28 mouse cellular contexts compared by ENCODE assay signal in the genomic region with DNA sequence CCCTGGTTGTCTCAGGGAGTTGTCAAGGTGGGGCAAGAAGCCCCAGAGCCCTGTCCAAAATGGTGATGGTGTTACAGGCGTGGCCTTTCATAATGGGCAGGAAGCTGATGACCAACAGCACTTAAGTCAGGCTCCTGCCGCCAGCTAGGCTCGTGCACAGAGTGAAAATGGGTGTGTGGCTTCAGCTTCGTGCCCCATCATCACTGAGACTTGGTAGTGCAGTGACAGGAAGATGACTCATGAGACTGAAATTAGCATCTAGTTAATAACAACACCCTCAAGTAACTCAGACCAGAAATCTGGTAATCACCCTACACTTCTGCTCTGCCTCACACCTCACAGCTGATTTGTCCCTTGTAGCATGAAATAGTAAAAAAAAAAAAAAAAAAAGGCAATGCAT. TPM values are rescaled to one million over a fixed set of nuclear protein-coding genes. Genes with fewer than 3 reads are reported as not detected.
DNase-seq lines count a peak whose midpoint lies in the region; ATAC-seq and TF ChIP-seq lines count a peak whose summit lies in the region.
"Had no signal": no experiment of that assay in that cellular context is flagged by ENCODE, and none has a peak within 500 bp of the region (broad histone marks: within the 10 kb centered on the region; RNA-seq: fewer than 3 reads in every experiment).

No protein-coding gene starts in this region.

- DNase-seq in lung, postnatal 0 days (ENCODE audit: low spot score), result peak; percentile 17
- DNase-seq in lung, adult 2 months, result no peak
- DNase-seq in ES-E14 (ENCODE audit: low read depth, low spot score), result no peak
- peak; percentile 4 for DNase-seq in induced T-regulatory cell, adult 2 months (ENCODE audit: low read depth)
- peak; percentile 57 to 78 for DNase-seq in natural killer cell, adult 2 months (ENCODE audit: low spot score in 2 of 2)
- no peak for DNase-seq in layer of hippocampus, postnatal 25 days (ENCODE audit: extremely low spot score in 1 of 2, low spot score in 1 of 2)
- DNase-seq in spleen, adult 18-20 months, result no peak
- DNase-seq in left cerebral cortex, postnatal 10 days (ENCODE audit: extremely low spot score in 1 of 2, low spot score in 2 of 2), result no peak
- DNase-seq: adrenal gland, adult 8-10 months; cerebellum, adult 2 months; cerebellum, postnatal 25 days; gastrocnemius, postnatal 25 days; heart, postnatal 36 days; kidney, adult 9 months; kidney, postnatal 14 days; liver, postnatal 0 days; lung, postnatal 14 days; thymus, postnatal 14 days had no signal

- no peak for TF ChIP-seq CTCF in lung, postnatal 0 days (IDR thresholded peaks at IDR 0.05)
- no peak for TF ChIP-seq CTCF in lung, adult 2 months (IDR thresholded peaks at IDR 0.05; ENCODE audit: insufficient read depth, low read length)

- no peaks in the 10 kb centered on the region for H3K4me1 ChIP-seq in lung, postnatal 0 days (ENCODE audit: insufficient read depth, low read depth, low read length)
- no peaks in the 10 kb centered on the region for H3K4me1 ChIP-seq in lung, adult 2 months (ENCODE audit: control insufficient read depth, insufficient read depth, low read length)
- no peaks in the 10 kb centered on the region for H3K4me1 ChIP-seq in ES-E14 (ENCODE audit: control insufficient read depth in 2 of 2, insufficient read depth in 2 of 2, low read length in 2 of 2, poor library complexity in 1 of 2)
- H3K4me1 ChIP-seq: forebrain, embryonic 10.5 days; hindbrain, embryonic 13.5 days had no signal

- intact Hi-C loops in left cerebral cortex, postnatal 10 days (cut with DNase I), result no loop called here

- no peak overlapping the region for H3K27ac ChIP-seq in lung, postnatal 0 days (ENCODE audit: low read length)
- H3K27ac ChIP-seq in ES-E14 (ENCODE audit: insufficient read depth, low read depth, low read length, poor library complexity, severe bottlenecking), result no peak overlapping the region
- H3K27ac ChIP-seq: embryonic facial prominence, embryonic 10.5 days; forebrain, embryonic 10.5 days; hindbrain, embryonic 13.5 days; intestine, embryonic 15.5 days had no signal

- no peak for ATAC-seq in lung, postnatal 0 days
- ATAC-seq: forebrain, embryonic 16.5 days; intestine, embryonic 15.5 days; liver, postnatal 0 days; midbrain, embryonic 16.5 days had no signal

- H3K36me3 ChIP-seq in lung, postnatal 0 days (ENCODE audit: insufficient read depth, low read length), result no peaks in the 10 kb centered on the region
- no peaks in the 10 kb centered on the region for H3K36me3 ChIP-seq in ES-E14 (ENCODE audit: control insufficient read depth, insufficient read depth, low read length, poor library complexity, severe bottlenecking)
- H3K36me3 ChIP-seq: embryonic facial prominence, embryonic 10.5 days; forebrain, embryonic 10.5 days; hindbrain, embryonic 13.5 days; intestine, embryonic 15.5 days had no signal

- in situ Hi-C loops in ES-E14 (cut with MboI; ENCODE audit: low sequenced_read_pairs in 2 of 2, unreplicated experiment in 2 of 2), result no loop called here

- whole genome bisulfite sequencing in lung, postnatal 0 days, result 60% methylated on average over 4 of the region's 4 CpGs
- WGBS in lung, adult 2 months, result 43% methylated on average over 4 of the region's 4 CpGs

- H3K4me3 ChIP-seq in lung, postnatal 0 days (ENCODE audit: low read depth, low read length), result no peak overlapping the region
- H3K4me3 ChIP-seq in lung, adult 2 months (replicated peaks; ENCODE audit: extremely low read depth, low read depth, low read length), result no peak overlapping the region
- H3K4me3 ChIP-seq in ES-E14 (ENCODE audit: insufficient read depth in 1 of 2, low read depth in 1 of 2, low read length in 2 of 2, poor library complexity in 1 of 2, severe bottlenecking in 1 of 2), result no peak overlapping the region
- H3K4me3 ChIP-seq: embryonic facial prominence, embryonic 10.5 days; forebrain, embryonic 10.5 days; hindbrain, embryonic 13.5 days; intestine, embryonic 15.5 days had no signal

- no peak for TF ChIP-seq EP300 in lung, postnatal 0 days (IDR thresholded peaks at IDR 0.05)

- H3K4me2 ChIP-seq in lung, postnatal 0 days (replicated peaks; ENCODE audit: low read depth, low read length), result no peak overlapping the region
- H3K4me2 ChIP-seq: hindbrain, embryonic 13.5 days; intestine, embryonic 15.5 days had no signal

- no peaks in the 10 kb centered on the region for H3K27me3 ChIP-seq in lung, postnatal 0 days (replicated peaks; ENCODE audit: insufficient read depth, low read length)
- H3K27me3 ChIP-seq: hindbrain, embryonic 13.5 days; intestine, embryonic 15.5 days had no signal

- no peaks in the 10 kb centered on the region for H3K9me3 ChIP-seq in lung, postnatal 0 days (ENCODE audit: low read length)
- H3K9me3 ChIP-seq in ES-E14 (ENCODE audit: control insufficient read depth, insufficient read depth, low read depth, low read length), result no peaks in the 10 kb centered on the region
- H3K9me3 ChIP-seq: embryonic facial prominence, embryonic 10.5 days; forebrain, embryonic 10.5 days; hindbrain, embryonic 13.5 days; intestine, embryonic 15.5 days had no signal

- no peak overlapping the region for H3K9ac ChIP-seq in lung, postnatal 0 days (replicated peaks; ENCODE audit: low read depth)
- H3K9ac ChIP-seq in ES-E14 (ENCODE audit: insufficient read depth, low read depth, low read length, poor library complexity, severe bottlenecking), result no peak overlapping the region
- H3K9ac ChIP-seq: hindbrain, embryonic 13.5 days; intestine, embryonic 15.5 days; liver, postnatal 0 days had no signal

- TF ChIP-seq POLR2A in lung, adult 2 months (IDR thresholded peaks at IDR 0.05; ENCODE audit: borderline replicate concordance, extremely low read depth, low read depth, low read length), result no peak

TF ChIP-seq in ES-E14, 5 proteins besides CTCF, POLR2A, EP300 and RAD21:
- TF ChIP-seq ZC3H11A (IDR thresholded peaks at IDR 0.05; ENCODE audit: borderline replicate concordance, low read depth, low read length) (no peak), ZNF384 (IDR thresholded peaks at IDR 0.05; ENCODE audit: low read depth, low read length) (peak; percentile 38; the same call in 1 of the 2 replicates)

RNA-seq across cellular contexts. Expression of a gene that starts 25.4 kb away (rescaled TPM):
- 9.4 and 12.7 TPM in 2 replicates for polyA plus RNA-seq in lung, postnatal 0 days (2015; fragmentation: Nextera tagmentation; extraction: Ambion mirVana)
- 5.3 and 6.9 TPM in 2 replicates for polyA plus RNA-seq in lung, adult 2 months (2012; rRNA removed)
- 88.4 and 90.2 TPM in 2 replicates for total RNA-seq in ES-E14 (2012; rRNA removed)
- total RNA-seq in layer of hippocampus, postnatal 25 days (2021), result 10 to 100 TPM; 32.4 to 34.2 TPM
- total RNA-seq in left cerebral cortex, postnatal 10 days (2021), result 10 to 100 TPM; 24.4 to 26.1 TPM

RNA-seq across cellular contexts. Expression of a gene that starts 25.7 kb away (rescaled TPM):
- polyA plus RNA-seq in lung, postnatal 0 days (2015; fragmentation: Nextera tagmentation; extraction: Ambion mirVana), result not detected in 2 replicates
- polyA plus RNA-seq in lung, adult 2 months (2012; rRNA removed), result not detected in 2 replicates
- total RNA-seq in ES-E14 (2012; rRNA removed), result 5.0 and 9.2 TPM in 2 replicates
- total RNA-seq in layer of hippocampus, postnatal 25 days (2021), result not detected
- not detected for total RNA-seq in left cerebral cortex, postnatal 10 days (2021)
- total RNA-seq: adrenal gland, adult 8-10 months; gastrocnemius, postnatal 25 days; heart, adult 8-10 months; heart, postnatal 36 days; layer of hippocampus, adult 18-20 months; layer of hippocampus, postnatal 14 days; liver, adult 2 months had no signal
- polyA plus RNA-seq: cerebellum, adult 2 months; forebrain, embryonic 16.5 days; hindbrain, embryonic 13.5 days; intestine, embryonic 15.5 days; liver, adult 2 months; midbrain, embryonic 16.5 days had no signal

Comparison
In these comparisons a context has a peak if more than half of its experiments do, and no peak if none do; other contexts are left out.
1. DNase-seq: peak in lung, postnatal 0 days (single experiment), induced T-regulatory cell, adult 2 months (single experiment) and natural killer cell, adult 2 months (2 of 2); none in lung, adult 2 months (single experiment), ES-E14 (single experiment), layer of hippocampus, postnatal 25 days (0 of 2), spleen, adult 18-20 months (0 of 2) and left cerebral cortex, postnatal 10 days (0 of 2).